Mouse (Mus musculus) neural tube, embryonic 11.5 days (tissue): ENCODE data around the gene Plin3. TPM values are rescaled to one million over a fixed set of nuclear protein-coding genes. Genes with fewer than 3 reads are reported as not detected.

Experiments
- ATAC-seq: fragments of 200-750 bp; cut with Nextera tagmentation; 2 replicates; pipeline ENCODE4 v1.8.0; 2017; ENCODE audit warnings: moderate number of reproducible peaks, mild to moderate bottlenecking, moderate TSS enrichment, moderate library complexity; ENCODE audit not compliant: insufficient read depth, low FRiP score, low TSS enrichment
- DNase-seq: peaks from one replicate; pipeline ENCODE4 v3.0.0-alpha.2; 2015; ENCODE audit warnings: low spot score
- H3K27ac ChIP-seq: fragments of 300-500 bp; sonication (generic); 2 replicates; pipeline ENCODE4 v1.5.1; 2014; ENCODE audit warnings: low read depth, mild to moderate bottlenecking, low read length
- H3K27me3 ChIP-seq: fragments of 300-500 bp; sonication (generic); 2 replicates; pipeline ENCODE4 v1.6.1; 2014; ENCODE audit warnings: mild to moderate bottlenecking, low read length, mixed read lengths; ENCODE audit not compliant: control insufficient read depth, insufficient read depth
- H3K36me3 ChIP-seq: fragments of 300-500 bp; sonication (generic); 2 replicates; pipeline ENCODE4 v1.6.1; 2014; ENCODE audit warnings: mild to moderate bottlenecking, low read length, moderate library complexity, mixed read lengths; ENCODE audit not compliant: control insufficient read depth, insufficient read depth
- H3K4me1 ChIP-seq: fragments of 300-500 bp; sonication (generic); 2 replicates; pipeline ENCODE4 v1.6.1; 2014; ENCODE audit warnings: low read length, mixed read lengths; ENCODE audit not compliant: control insufficient read depth, insufficient read depth
- H3K4me2 ChIP-seq: fragments of 300-500 bp; sonication (generic); 2 replicates; pipeline ENCODE4 v1.6.1; 2014; ENCODE audit warnings: low read depth, mild to moderate bottlenecking, moderate library complexity
- H3K4me3 ChIP-seq: fragments of 300-500 bp; sonication (generic); 2 replicates; pipeline ENCODE4 v1.5.1; 2014; ENCODE audit warnings: low read depth, low read length
- H3K9ac ChIP-seq: fragments of 300-500 bp; sonication (generic); 2 replicates; pipeline ENCODE4 v1.6.1; 2014; ENCODE audit warnings: mild to moderate bottlenecking, low read length
- H3K9me3 ChIP-seq: fragments of 300-500 bp; sonication (generic); 2 replicates; pipeline ENCODE4 v1.6.1; 2016; ENCODE audit warnings: low read length; ENCODE audit not compliant: control insufficient read depth
- WGBS: fragments of 180-500 bp; shearing (Covaris S2); extraction: QIAGEN DNeasy Blood & Tissue Kit; methylation state at CpG from one replicate; pipeline ENCODE4 v1.1.7; 2014; 5-methylcytosine and 5-hydroxymethylcytosine counted together
- polyA plus RNA-seq: library from polyadenylated mRNA; unstranded; fragments of >200 nt; fragmentation: Nextera tagmentation; extraction: Ambion mirVana; gene quantifications from 2 replicates; pipeline ENCODE4 v1.2.1, GENCODE M21; 2014

Gene Plin3
- polyA plus RNA-seq, 1 experiment from 2014 or later: 37.8 TPM

DNA sequence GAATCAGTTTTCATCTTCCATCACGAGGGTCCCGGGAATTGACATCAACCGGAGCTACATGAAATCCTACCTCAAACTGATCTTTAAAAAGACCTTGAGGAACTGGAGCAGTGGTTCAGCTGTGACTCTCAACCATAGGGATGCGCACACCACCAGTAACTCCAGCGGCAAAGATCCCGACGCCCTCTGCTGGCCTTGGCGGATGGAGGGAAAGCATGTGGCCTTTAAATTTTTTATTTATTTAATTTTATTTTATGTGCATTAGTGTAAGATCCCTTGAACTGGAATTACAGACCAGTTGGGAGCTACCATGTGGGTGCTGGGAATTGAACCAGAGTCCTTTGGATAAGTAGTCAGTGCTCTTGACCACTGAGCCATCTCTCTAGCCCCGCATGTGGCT lies 37.2 kb downstream of the Plin3 start:
- peak; percentile 47 for DNase-seq
- Histone ChIP-seq H3K4me3 (no peak overlapping the region), H3K4me2 (peak overlapping the region; percentile 2), H3K36me3 (no peaks in the 10 kb centered on the region; the same call in 1 of the 2 replicates), H3K4me1 (peaks cover 13% of the 10 kb centered on the region; the same call in 1 of the 2 replicates), H3K27ac (no peak overlapping the region), H3K27me3 (no peaks in the 10 kb centered on the region), H3K9me3 (no peaks in the 10 kb centered on the region), H3K9ac (no peak overlapping the region)
- 20% methylated on average over 9 of the region's 9 CpGs for WGBS
- peak; percentile 3; the same call in 1 of the 2 replicates for ATAC-seq

DNA sequence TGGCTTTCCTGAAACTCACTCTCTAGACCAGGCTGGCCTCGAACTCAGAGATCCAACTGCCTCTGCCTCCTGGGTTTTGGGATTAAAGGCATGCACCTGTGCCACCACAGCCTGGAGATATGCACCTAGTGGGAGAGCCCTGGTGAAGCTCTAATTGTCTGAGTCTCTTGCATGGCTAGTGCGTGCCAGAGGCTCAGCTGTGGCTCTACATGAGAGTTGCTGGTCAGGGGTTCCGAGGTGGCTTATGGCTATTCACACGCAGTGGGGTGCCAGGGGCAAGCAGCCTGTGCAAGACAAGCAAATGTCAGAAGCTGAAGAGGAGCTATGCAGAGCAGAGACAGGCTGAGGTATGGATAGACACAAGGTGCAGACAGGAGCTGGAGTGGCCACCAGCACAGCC lies 38.0 kb downstream of the Plin3 start:
- no peak overlapping the region for H3K4me2 ChIP-seq
- peaks cover 9% of the 10 kb centered on the region; the same call in 1 of the 2 replicates for H3K4me1 ChIP-seq
- H3K36me3 ChIP-seq: no peaks in the 10 kb centered on the region; the same call in 1 of the 2 replicates
- DNase-seq (no peak), ATAC-seq (no peak)
- WGBS: 83% methylated on average over 4 of the region's 4 CpGs
- H3K4me3 ChIP-seq: no peak overlapping the region
- no peaks in the 10 kb centered on the region for H3K27me3 ChIP-seq
- H3K9ac ChIP-seq: no peak overlapping the region
- no peak overlapping the region for H3K27ac ChIP-seq
- H3K9me3 ChIP-seq: no peaks in the 10 kb centered on the region

DNA sequence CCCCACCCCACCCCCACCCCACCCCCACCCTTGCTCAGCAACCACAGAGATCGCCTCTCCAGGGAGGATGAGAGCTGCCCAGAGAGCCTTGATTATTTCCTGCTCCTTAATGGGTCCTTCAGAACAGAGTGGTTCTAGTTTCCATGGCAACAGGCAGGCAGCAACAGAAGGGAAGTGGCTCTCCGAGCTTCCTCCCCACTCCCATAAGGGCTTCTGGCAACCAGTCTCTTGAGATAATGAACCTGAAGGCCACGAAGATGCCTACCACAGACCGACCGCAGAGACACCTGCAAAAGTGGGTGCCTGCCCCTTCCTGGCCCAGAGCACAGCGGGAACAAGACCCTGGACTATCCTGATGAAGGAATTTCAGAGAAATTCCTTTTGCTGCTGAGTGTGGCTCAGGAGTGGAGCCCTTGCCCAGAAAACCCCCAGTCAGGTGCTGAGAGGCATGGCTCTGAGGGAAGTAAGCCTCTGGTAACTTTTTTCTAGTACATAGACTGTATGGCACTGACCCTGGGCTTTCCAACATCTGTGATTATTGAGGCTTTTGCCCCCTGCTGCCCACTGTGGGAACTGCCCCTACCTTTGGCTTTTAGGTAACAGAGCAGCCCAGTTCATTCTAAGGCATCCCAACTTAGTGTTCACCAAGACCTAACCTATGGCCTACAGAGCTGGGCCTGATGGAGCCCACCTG lies 41.4 kb downstream of the Plin3 start:
- peaks cover 6% of the 10 kb centered on the region; the same call in 1 of the 2 replicates for H3K4me1 ChIP-seq
- H3K9me3 ChIP-seq: no peaks in the 10 kb centered on the region
- H3K4me2 ChIP-seq: no peak overlapping the region
- no peak overlapping the region for H3K9ac ChIP-seq
- no peak overlapping the region for H3K27ac ChIP-seq
- 31% methylated on average over 6 of the region's 6 CpGs for WGBS
- no peak overlapping the region for H3K4me3 ChIP-seq
- no peaks in the 10 kb centered on the region for H3K27me3 ChIP-seq
- ATAC-seq: peak; percentile 25; the same call in 1 of the 2 replicates
- no peaks in the 10 kb centered on the region for H3K36me3 ChIP-seq
- DNase-seq: peak; percentile 76

DNA sequence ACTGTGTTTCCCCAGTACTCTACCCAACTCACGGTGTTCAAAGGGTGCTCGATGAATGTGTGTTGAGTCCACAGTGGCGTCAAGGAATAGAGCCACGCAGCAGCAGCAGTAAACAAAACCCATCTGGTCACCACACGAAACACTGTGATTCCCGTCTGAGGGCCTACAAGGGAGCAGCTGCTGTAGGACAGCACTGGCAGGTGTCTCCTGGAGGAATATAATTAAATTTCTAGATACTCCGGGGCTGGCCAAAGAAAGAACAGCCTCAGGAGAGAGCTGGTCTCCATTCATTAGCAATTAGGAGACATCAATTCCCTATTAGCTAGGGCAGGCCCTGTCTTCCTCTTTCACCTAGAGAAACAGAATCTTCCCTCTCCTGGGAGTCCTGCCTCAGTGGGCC lies 47.1 kb downstream of the Plin3 start:
- DNase-seq: no peak
- Histone ChIP-seq H3K9ac (no peak overlapping the region), H3K9me3 (no peaks in the 10 kb centered on the region), H3K27ac (no peak overlapping the region), H3K36me3 (no peaks in the 10 kb centered on the region), H3K4me2 (no peak overlapping the region), H3K27me3 (no peaks in the 10 kb centered on the region), H3K4me1 (no peaks in the 10 kb centered on the region; the same call in 1 of the 2 replicates), H3K4me3 (no peak overlapping the region)
- 63% methylated on average over 7 of the region's 7 CpGs for WGBS
- ATAC-seq: no peak

DNA sequence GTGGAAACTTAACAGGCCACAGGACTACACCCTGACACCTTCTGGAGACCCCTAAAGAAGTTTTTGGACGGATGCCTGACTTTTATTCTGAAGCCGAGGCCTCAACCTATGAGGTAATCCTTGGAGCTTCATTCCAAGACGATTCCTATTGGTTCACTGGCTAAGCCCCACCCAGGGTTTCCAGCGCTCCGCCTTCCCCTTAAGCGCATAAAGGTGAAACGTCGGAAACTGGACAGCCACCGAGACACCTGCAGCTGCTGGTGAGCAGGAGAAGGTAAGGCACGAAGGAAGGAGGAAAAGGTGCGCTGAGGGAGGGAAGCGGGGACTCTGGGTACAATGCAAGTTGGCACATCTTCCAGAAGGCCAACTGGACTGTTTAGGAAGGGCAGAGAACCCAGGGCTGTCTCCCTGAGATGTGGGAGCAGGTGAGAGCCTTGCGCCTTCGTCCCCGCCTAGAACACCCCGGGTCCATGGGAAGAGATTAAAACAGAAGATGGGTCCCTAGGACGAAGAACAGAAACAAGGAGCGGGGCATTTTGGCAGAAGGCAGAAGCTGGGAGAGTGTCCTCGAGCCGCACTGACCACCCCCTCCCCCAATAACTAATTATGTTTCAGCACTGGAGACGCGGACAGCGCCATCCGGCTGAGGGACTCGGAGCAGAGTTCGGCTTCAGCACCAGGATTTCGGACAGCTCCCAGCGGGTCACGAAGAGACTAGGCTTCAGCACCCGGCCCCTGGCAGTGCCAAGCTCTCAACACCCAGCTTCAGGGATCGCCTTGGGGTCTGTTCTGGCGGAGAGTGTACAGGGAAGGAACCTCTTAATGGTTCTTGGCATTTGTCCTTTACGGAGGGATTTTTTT lies 50.9 kb downstream of the Plin3 start:
- Histone ChIP-seq H3K4me1 (no peaks in the 10 kb centered on the region), H3K4me2 (peak overlapping the region; percentile 39), H3K36me3 (no peaks in the 10 kb centered on the region), H3K9me3 (no peaks in the 10 kb centered on the region), H3K9ac (peak overlapping the region; percentile 26; the same call in 1 of the 2 replicates), H3K27me3 (no peaks in the 10 kb centered on the region), H3K27ac (no peak overlapping the region), H3K4me3 (peak overlapping the region; percentile 32)
- 2% methylated on average over 33 of the region's 33 CpGs for WGBS
- peak; percentile 55; the same call in 1 of the 2 replicates for ATAC-seq
- peak; percentile 89 for DNase-seq

DNA sequence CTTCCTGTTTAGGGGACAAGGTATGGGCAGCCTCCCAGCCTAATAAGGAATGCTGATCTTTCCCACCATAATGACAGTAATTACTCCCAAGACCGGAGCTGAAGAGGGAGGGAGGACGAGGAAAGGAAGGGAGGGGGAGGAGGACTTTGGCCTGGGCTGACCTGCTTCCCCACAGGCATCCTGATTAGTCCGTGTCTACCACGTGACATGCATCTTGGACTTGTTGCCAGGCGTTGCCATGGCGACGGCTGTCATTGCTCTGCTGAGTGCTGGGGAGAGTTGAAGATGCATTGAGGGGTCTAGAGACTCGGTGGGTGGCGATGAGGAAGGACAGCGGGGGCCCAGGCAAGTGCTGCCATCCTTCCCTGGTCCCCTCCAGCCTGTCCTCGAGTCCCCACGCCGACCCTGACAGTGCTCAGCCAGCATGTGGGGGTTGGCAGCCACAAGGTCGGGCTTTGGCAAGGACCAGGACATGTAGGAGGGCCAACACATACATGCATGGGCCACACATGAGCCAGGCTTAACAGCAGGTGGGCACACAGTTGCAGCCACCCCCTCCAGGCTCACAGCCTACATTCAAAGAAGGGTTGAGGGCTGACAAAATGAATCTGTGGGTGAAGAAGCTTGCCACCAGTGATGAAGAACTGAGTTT lies 58.7 kb downstream of the Plin3 start:
- no peaks in the 10 kb centered on the region for H3K9me3 ChIP-seq
- no peak overlapping the region for H3K27ac ChIP-seq
- peaks cover 4% of the 10 kb centered on the region; the same call in 1 of the 2 replicates for H3K4me1 ChIP-seq
- H3K36me3 ChIP-seq: no peaks in the 10 kb centered on the region
- no peak overlapping the region for H3K9ac ChIP-seq
- DNase-seq (peak; percentile 83), ATAC-seq (peak; percentile 93)
- H3K27me3 ChIP-seq: no peaks in the 10 kb centered on the region
- 2% methylated on average over 14 of the region's 14 CpGs for WGBS
- H3K4me3 ChIP-seq: no peak overlapping the region
- no peak overlapping the region for H3K4me2 ChIP-seq

DNA sequence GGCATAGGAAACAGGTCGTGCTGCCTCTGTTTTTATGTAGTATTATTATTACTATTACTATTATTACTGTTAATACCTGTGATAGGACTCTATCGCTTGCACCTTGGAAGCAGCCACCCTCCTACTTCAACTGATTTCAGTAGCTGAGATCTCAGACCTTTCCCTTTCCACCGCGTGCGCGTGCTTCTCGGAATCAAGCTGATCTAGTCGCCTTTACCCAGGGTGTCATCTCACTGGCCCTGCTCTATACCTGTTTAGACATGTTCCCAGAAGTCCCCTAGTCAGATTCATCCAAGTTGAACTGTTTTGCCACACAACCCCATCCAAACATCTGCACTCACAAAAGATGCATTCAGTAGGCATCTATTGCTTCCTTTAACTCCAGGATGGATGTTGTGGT lies 59.3 kb downstream of the Plin3 start:
- 53% methylated on average over 8 of the region's 8 CpGs for WGBS
- Histone ChIP-seq H3K4me1 (peaks cover 4% of the 10 kb centered on the region; the same call in 1 of the 2 replicates), H3K36me3 (no peaks in the 10 kb centered on the region), H3K4me3 (no peak overlapping the region), H3K27me3 (no peaks in the 10 kb centered on the region), H3K9ac (no peak overlapping the region), H3K27ac (no peak overlapping the region), H3K9me3 (no peaks in the 10 kb centered on the region), H3K4me2 (no peak overlapping the region)
- DNase-seq (no peak), ATAC-seq (peak; percentile 22; the same call in 1 of the 2 replicates)

DNA sequence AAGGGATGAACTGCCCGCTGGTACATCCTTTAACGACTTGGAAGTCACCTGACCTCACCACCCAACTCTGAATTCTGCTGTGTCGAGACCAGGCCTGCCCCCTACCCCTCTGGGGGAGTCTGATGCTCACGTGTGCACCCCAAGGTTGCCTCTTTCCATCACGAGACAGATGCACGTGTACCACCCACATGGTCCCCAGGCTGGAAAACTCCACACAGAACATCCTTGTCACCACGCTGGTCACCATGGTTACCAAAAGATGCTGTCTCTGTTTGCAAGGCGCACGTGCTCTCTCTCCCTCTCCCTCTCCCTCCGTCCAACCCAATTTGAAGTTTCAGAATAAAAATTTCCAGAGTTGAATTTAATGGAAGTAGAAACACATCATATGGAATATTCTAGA lies 62.7 kb downstream of the Plin3 start:
- Histone ChIP-seq H3K36me3 (no peaks in the 10 kb centered on the region), H3K27ac (no peak overlapping the region), H3K27me3 (no peaks in the 10 kb centered on the region), H3K4me1 (peaks cover 4% of the 10 kb centered on the region; the same call in 1 of the 2 replicates), H3K4me3 (no peak overlapping the region), H3K4me2 (no peak overlapping the region), H3K9ac (no peak overlapping the region), H3K9me3 (no peaks in the 10 kb centered on the region)
- 70% methylated on average over 10 of the region's 10 CpGs for WGBS
- ATAC-seq (no peak), DNase-seq (no peak)
